Mouse (Mus musculus) ES-E14 (cell line): ENCODE results near the gene Unc13d. TPM values are rescaled to one million over a fixed set of nuclear protein-coding genes. Genes with fewer than 3 reads are reported as not detected.
"Not testable (repeated sequence)": the region's sequence is repeated elsewhere in the genome, so short reads cannot be mapped to it uniquely, and the experiment has no call there.

Experiments
- DNase-seq: peaks from one replicate; pipeline ENCODE4 v3.0.0-alpha.2; 2013; ENCODE audit warnings: low read depth, low spot score
- H3K27ac ChIP-seq: 2 replicates; pipeline ENCODE4 v1.5.1; 2012; ENCODE audit warnings: low read depth, mild to moderate bottlenecking, low read length, moderate library complexity, mixed read lengths; ENCODE audit not compliant: poor library complexity, insufficient read depth, severe bottlenecking
- H3K36me3 ChIP-seq: 2 replicates; pipeline ENCODE4 v1.6.1; 2012; ENCODE audit warnings: mild to moderate bottlenecking, low read length, moderate library complexity, mixed read lengths; ENCODE audit not compliant: control insufficient read depth, poor library complexity, insufficient read depth, severe bottlenecking
- H3K4me1 ChIP-seq, 2 experiments: fragments of 150-350 bp in 1 of 2; sonication (generic) in 1 of 2; 2 replicates each; pipeline ENCODE4 v1.6.1; 2012; ENCODE audit warnings: low read length in 2 of 2, mild to moderate bottlenecking in 1 of 2, mixed read lengths in 1 of 2; ENCODE audit not compliant: control insufficient read depth in 2 of 2, insufficient read depth in 2 of 2, poor library complexity in 1 of 2
- H3K4me3 ChIP-seq, 2 experiments: fragments of 150-350 bp in 1 of 2; sonication (generic) in 1 of 2; 2 replicates each; pipeline ENCODE4 v1.5.1; 2012; ENCODE audit warnings: low read length in 2 of 2, low read depth in 1 of 2, mild to moderate bottlenecking in 1 of 2, mixed read lengths in 1 of 2; ENCODE audit not compliant: insufficient read depth in 1 of 2, poor library complexity in 1 of 2, severe bottlenecking in 1 of 2
- H3K9ac ChIP-seq: 2 replicates; pipeline ENCODE4 v1.6.1; 2012; ENCODE audit warnings: low read depth, mild to moderate bottlenecking, low read length, mixed read lengths; ENCODE audit not compliant: poor library complexity, insufficient read depth, severe bottlenecking
- H3K9me3 ChIP-seq: fragments of 150-350 bp; sonication (generic); 2 replicates; pipeline ENCODE4 v1.6.1; 2012; ENCODE audit warnings: low read depth, mild to moderate bottlenecking, low read length; ENCODE audit not compliant: control insufficient read depth, insufficient read depth
- CHD2 ChIP-seq: IDR thresholded peaks from 2 replicates; pipeline ENCODE4 v1.6.1; 2014; ENCODE audit warnings: mild to moderate bottlenecking, low read depth, low read length, inconsistent platforms
- HCFC1 ChIP-seq: IDR thresholded peaks from 2 replicates; pipeline ENCODE4 v1.6.1; 2012; ENCODE audit warnings: low read length, inconsistent platforms, borderline replicate concordance; ENCODE audit not compliant: insufficient read depth
- MAFK ChIP-seq: IDR thresholded peaks from 2 replicates; pipeline ENCODE4 v1.6.1; 2014; ENCODE audit warnings: mild to moderate bottlenecking, low read depth, low read length, inconsistent platforms; ENCODE audit not compliant: insufficient read depth
- ZC3H11A ChIP-seq: IDR thresholded peaks from 2 replicates; pipeline ENCODE4 v1.6.1; 2012; ENCODE audit warnings: low read depth, mild to moderate bottlenecking, inconsistent platforms, low read length, borderline replicate concordance
- ZNF384 ChIP-seq: IDR thresholded peaks from 2 replicates; pipeline ENCODE4 v1.6.1; 2012; ENCODE audit warnings: low read depth, low read length, inconsistent platforms
- in situ Hi-C, 2 experiments: fragments of 600-800 bp; cut with MboI; formaldehyde crosslinking; loops; one replicate each; pipeline ENCODE4 v1.15.1; 2025; ENCODE audit warnings: low sequenced_read_pairs in 2 of 2, inconsistent platforms in 1 of 2; ENCODE audit not compliant: unreplicated experiment in 2 of 2
- total RNA-seq: library from RNA; depleted of rRNA; stranded (reverse); fragments of 300-350 nt; gene quantifications from 2 replicates; pipeline ENCODE4 v1.2.3, GENCODE M21; 2012

Gene Unc13d
- total RNA-seq, 1 experiment = 13.3 TPM

DNA sequence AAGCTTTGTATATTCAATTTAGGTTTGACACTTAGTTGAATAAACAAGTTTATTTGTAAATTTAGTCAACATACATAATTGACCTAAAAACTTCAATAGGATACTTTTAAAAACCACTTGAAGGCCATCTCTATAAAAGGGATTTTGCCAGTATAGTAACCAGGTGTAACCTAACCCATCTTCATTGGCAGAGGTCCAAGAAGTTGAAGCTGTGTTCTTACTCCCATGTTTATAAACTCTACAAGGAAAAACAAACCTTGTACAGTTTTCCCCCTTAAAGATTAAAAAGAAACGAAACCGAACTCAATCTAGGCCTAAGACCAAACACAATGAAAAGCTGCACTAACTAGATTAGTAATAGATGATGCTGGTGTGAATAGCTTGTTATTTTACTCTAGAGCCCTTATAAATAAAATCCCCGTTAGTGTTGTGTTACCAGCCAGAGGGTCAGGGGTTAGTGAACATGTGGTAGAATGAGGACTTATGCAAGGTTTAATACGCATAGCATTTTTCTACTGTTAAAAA lies 55.4 kb downstream of the Unc13d start:
- in situ Hi-C loops = no loop called here
- Histone ChIP-seq H3K27ac (no peak overlapping the region), H3K4me1 (no peaks in the 10 kb centered on the region), H3K36me3 (peaks cover 8% of the 10 kb centered on the region), H3K9me3 (no peaks in the 10 kb centered on the region), H3K4me3 (peak overlapping the region in 1 of 2 experiments; percentile 2; a peak in 1 of 4 replicates), H3K9ac (no peak overlapping the region)
- TF ChIP-seq MAFK (no peak), CHD2 (peak; percentile 13; the same call in 1 of the 2 replicates), ZNF384 (no peak)
- no peak for DNase-seq

DNA sequence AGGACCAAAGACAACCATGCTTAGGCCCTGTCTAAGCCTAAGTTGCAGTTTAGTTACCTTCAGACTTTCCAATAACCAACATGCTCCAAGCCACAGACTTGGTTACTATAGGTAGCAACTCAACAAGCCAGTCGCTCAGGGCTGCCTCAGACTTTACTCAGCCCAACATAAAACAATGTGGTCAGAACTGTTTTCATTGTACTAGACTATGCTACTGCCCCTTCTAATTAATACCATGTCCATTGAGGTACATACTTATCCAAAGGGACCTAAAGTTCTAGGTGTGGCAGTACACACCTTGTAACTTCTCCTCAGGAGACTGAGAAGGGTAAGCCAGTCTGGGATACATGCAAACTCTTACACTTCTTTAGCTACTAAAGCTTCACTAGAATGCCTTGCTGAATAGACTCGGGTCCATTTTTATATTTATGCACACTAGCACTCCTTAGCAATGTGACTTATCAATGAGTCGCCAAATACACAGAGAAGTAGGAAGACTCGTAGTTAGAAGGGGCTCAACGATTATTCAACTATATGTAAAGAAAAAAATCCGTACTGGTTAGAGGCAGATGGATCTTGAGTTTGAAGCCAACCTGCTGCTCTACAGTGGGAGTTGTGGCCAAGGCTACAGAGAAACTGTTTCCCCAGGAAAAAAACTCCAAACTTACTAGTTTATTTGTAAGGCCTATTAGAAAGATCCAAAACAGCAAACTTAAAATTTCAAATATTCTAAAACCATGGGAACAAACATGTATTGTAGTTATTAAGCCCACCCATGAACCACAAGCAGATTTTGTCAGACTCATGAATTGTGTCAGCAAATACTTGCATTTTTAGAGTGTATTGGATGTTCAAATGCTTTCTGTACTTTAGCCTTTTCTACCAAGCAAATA lies 56.2 kb downstream of the Unc13d start:
- in situ Hi-C loops = no loop called here
- H3K27ac ChIP-seq = no peak overlapping the region
- no peak overlapping the region for H3K4me3 ChIP-seq
- TF ChIP-seq MAFK (no peak), CHD2 (0 out of 2 replicates have a peak, but pooled peaks have one; percentile 0)
- H3K4me1 ChIP-seq = no peaks in the 10 kb centered on the region
- H3K36me3 ChIP-seq = peaks cover 8% of the 10 kb centered on the region
- H3K9me3 ChIP-seq = no peaks in the 10 kb centered on the region
- H3K9ac ChIP-seq = no peak overlapping the region
- no peak for DNase-seq

- in situ Hi-C loops = no loop called here
- Histone ChIP-seq H3K36me3 (peaks cover 8% of the 10 kb centered on the region), H3K9me3 (no peaks in the 10 kb centered on the region), H3K9ac (no peak overlapping the region), H3K27ac (no peak overlapping the region), H3K4me3 (no peak overlapping the region), H3K4me1 (no peaks in the 10 kb centered on the region)
- DNase-seq = no peak
- TF ChIP-seq HCFC1 (no peak), ZNF384 (peak; percentile 89)
Observed at GRCm38 (mm10) chr11:116020519-116020922, 57.2 kb downstream of the Unc13d start.

- TF ChIP-seq CHD2 (no peak), MAFK (no peak), ZNF384 (no peak), ZC3H11A (no peak)
- DNase-seq = no peak
- H3K4me3 ChIP-seq = no peak overlapping the region
Observed at GRCm38 (mm10) chr11:116019976-116020411, 57.8 kb downstream of the Unc13d start.

GRCm38 (mm10) chr11:116019360-116019791 lies 58.4 kb downstream of the Unc13d start:
- Histone ChIP-seq H3K4me3 (no peak overlapping the region), H3K9ac (no peak overlapping the region), H3K36me3 (peaks cover 8% of the 10 kb centered on the region), H3K4me1 (no peaks in the 10 kb centered on the region), H3K9me3 (no peaks in the 10 kb centered on the region), H3K27ac (no peak overlapping the region)
- DNase-seq = no peak
- TF ChIP-seq CHD2 (peak; percentile 61; the same call in 1 of the 2 replicates), ZNF384 (no peak), MAFK (no peak)
- in situ Hi-C loops = no loop called here

More at GRCm38 (mm10) chr11:116019976-116020411, 57.8 kb downstream of the Unc13d start:
- Histone ChIP-seq H3K9me3 (no peaks in the 10 kb centered on the region), H3K36me3 (peaks cover 8% of the 10 kb centered on the region), H3K9ac (no peak overlapping the region), H3K4me1 (no peaks in the 10 kb centered on the region), H3K27ac (no peak overlapping the region)
- in situ Hi-C loops = no loop called here

DNA sequence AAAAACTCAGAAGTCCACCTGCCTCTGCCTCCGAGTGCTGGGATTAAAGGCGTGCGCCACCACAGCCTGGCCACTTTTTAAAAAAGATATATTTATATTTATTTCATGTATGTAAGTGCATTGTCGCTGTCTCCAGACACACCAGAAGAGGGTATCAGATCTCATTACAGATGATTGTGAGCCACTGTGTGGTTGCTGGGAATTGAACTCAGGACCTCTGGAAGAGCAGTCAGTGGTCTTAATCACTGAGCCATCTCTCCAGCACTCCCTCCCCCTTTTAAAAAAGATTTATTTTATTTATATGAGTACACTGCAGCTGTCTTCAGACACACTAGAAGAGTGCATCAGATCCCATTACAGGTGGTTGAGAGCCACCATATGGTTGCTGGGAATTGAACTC lies 58.9 kb downstream of the Unc13d start:
- H3K4me3 ChIP-seq, in situ Hi-C loops, H3K4me1 ChIP-seq, DNase-seq, H3K27ac ChIP-seq, H3K9me3 ChIP-seq, H3K9ac ChIP-seq, H3K36me3 ChIP-seq: not testable (repeated sequence)
